In the genomic region with DNA sequence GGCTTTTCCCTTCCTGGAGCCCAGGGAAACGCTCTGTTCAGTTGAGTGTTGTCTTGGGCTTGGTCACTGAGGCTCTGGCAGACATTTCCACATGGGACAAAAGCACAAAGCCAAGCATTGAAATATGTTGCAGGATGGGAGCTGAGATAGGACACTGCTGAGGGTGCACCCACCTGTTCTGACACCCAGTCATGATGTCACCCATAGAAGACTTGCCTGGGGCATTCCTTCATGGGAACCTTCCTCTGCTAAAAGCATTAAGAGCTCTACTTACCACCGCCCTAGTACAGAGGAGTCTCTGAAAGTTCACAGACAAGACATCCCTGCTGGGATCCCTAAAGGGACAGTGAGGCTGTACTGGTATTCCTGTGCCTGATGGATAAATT, we compare ENCODE assay signal across 8 mouse cellular contexts. TPM values are rescaled to one million over a fixed set of nuclear protein-coding genes. Genes with fewer than 3 reads are reported as not detected.
A peak's percentile ranks its signal among the peaks of the same experiment; 100 is the strongest.
DNase-seq lines count a peak whose midpoint lies in the region; ATAC-seq and TF ChIP-seq lines count a peak whose summit lies in the region.

No protein-coding gene starts in this region.

- intact Hi-C loops in heart, adult 2 months (cut with DNase I), result no loop called here
- intact Hi-C loops in heart, postnatal 10 days (cut with DNase I), result no loop called here

- TF ChIP-seq EP300 in heart, adult 2 months (IDR thresholded peaks at IDR 0.05; ENCODE audit: insufficient read depth, low read depth, low read length), result no peak
- TF ChIP-seq EP300 in ES-Bruce4 (IDR thresholded peaks at IDR 0.05; ENCODE audit: insufficient read depth, low read depth, low read length), result no peak

- H3K27ac ChIP-seq in heart, adult 2 months, result no peak overlapping the region
- H3K27ac ChIP-seq in ES-Bruce4 (ENCODE audit: insufficient read depth, low read length), result no peak overlapping the region
- H3K27ac ChIP-seq in forebrain, embryonic 16.5 days (ENCODE audit: low read length), result no peak overlapping the region
- H3K27ac ChIP-seq in liver, embryonic 16.5 days (ENCODE audit: low read length), result peak overlapping the region; percentile 90; the same call in 1 of the 2 replicates

- no peak for TF ChIP-seq POLR2A in heart, adult 2 months (IDR thresholded peaks at IDR 0.05; ENCODE audit: insufficient read depth, low read depth, low read length)
- TF ChIP-seq POLR2A in ES-Bruce4 (IDR thresholded peaks at IDR 0.05; ENCODE audit: insufficient read depth, low read length), result no peak

- TF ChIP-seq CTCF in heart, adult 2 months (IDR thresholded peaks at IDR 0.05), result no peak
- TF ChIP-seq CTCF in ES-Bruce4 (IDR thresholded peaks at IDR 0.05; ENCODE audit: low read depth, low read length), result no peak

- H3K27me3 ChIP-seq in heart, adult 2 months (ENCODE audit: control insufficient read depth, insufficient read depth, low read length), result no peaks in the 10 kb centered on the region
- no peaks in the 10 kb centered on the region for H3K27me3 ChIP-seq in ES-Bruce4 (ENCODE audit: control insufficient read depth, insufficient read depth, low read length, poor library complexity, severe bottlenecking)
- no peaks in the 10 kb centered on the region for H3K27me3 ChIP-seq in forebrain, embryonic 16.5 days (replicated peaks; ENCODE audit: control insufficient read depth, insufficient read depth, low read length)
- H3K27me3 ChIP-seq in liver, embryonic 16.5 days (ENCODE audit: control insufficient read depth, insufficient read depth, low read depth, low read length), result no peaks in the 10 kb centered on the region

- H3K4me1 ChIP-seq in heart, adult 2 months (ENCODE audit: control insufficient read depth, insufficient read depth, low read length), result peaks cover 10% of the 10 kb centered on the region
- H3K4me1 ChIP-seq in ES-Bruce4 (ENCODE audit: control insufficient read depth, insufficient read depth, low read length), result no peaks in the 10 kb centered on the region
- H3K4me1 ChIP-seq in forebrain, embryonic 16.5 days (replicated peaks; ENCODE audit: control insufficient read depth, insufficient read depth, low read length), result peaks cover 35% of the 10 kb centered on the region
- peaks cover 23% of the 10 kb centered on the region for H3K4me1 ChIP-seq in liver, embryonic 16.5 days (ENCODE audit: control insufficient read depth, low read depth, low read length)

- H3K9me3 ChIP-seq in ES-Bruce4 (replicated peaks; ENCODE audit: control insufficient read depth, insufficient read depth, low read length, poor library complexity, severe bottlenecking), result no peaks in the 10 kb centered on the region
- H3K9me3 ChIP-seq in forebrain, embryonic 16.5 days (ENCODE audit: control insufficient read depth, low read length), result no peaks in the 10 kb centered on the region
- no peaks in the 10 kb centered on the region for H3K9me3 ChIP-seq in liver, embryonic 16.5 days (replicated peaks; ENCODE audit: control insufficient read depth, low read length)

- H3K79me2 ChIP-seq in heart, adult 2 months (replicated peaks; ENCODE audit: control insufficient read depth, insufficient read depth, low read length), result peaks cover 13% of the 10 kb centered on the region

- H3K9ac ChIP-seq in heart, adult 2 months (ENCODE audit: low read depth, low read length), result peak overlapping the region; percentile 19; the same call in 1 of the 2 replicates
- H3K9ac ChIP-seq in ES-Bruce4 (ENCODE audit: low read depth, poor library complexity, severe bottlenecking), result peak overlapping the region; percentile 83; the same call in 1 of the 2 replicates
- peak overlapping the region; percentile 99 for H3K9ac ChIP-seq in forebrain, embryonic 16.5 days (replicated peaks; ENCODE audit: low read depth, low read length)
- peak overlapping the region; percentile 98 for H3K9ac ChIP-seq in liver, embryonic 16.5 days (ENCODE audit: low read depth, low read length)

- peak overlapping the region; percentile 76 for H3K4me3 ChIP-seq in heart, adult 2 months
- H3K4me3 ChIP-seq in ES-Bruce4 (ENCODE audit: low read depth, low read length), result peak overlapping the region; percentile 79; the same call in 1 of the 2 replicates
- H3K4me3 ChIP-seq in forebrain, embryonic 16.5 days (replicated peaks; ENCODE audit: low read length), result peak overlapping the region; percentile 87
- H3K4me3 ChIP-seq in liver, embryonic 16.5 days (ENCODE audit: low read depth, low read length), result peak overlapping the region; percentile 99

- no peak for DNase-seq in heart, adult 2 months
- DNase-seq in heart, postnatal 10 days, result no peak
- no peak for DNase-seq in right cerebral cortex, adult 18-20 months
- no peak for DNase-seq in urinary bladder, adult 18-20 months (ENCODE audit: low spot score in 2 of 2)
- no peak for DNase-seq in thymus, postnatal 0 days (ENCODE audit: low spot score)

- no peak for ATAC-seq in forebrain, embryonic 16.5 days
- no peak for ATAC-seq in liver, embryonic 16.5 days (ENCODE audit: low read depth)

- H3K36me3 ChIP-seq in heart, adult 2 months (ENCODE audit: control insufficient read depth, insufficient read depth, low read length), result peaks cover 3% of the 10 kb centered on the region; the same call in 1 of the 2 replicates
- H3K36me3 ChIP-seq in ES-Bruce4 (ENCODE audit: control insufficient read depth, insufficient read depth, low read length, poor library complexity, severe bottlenecking), result no peaks in the 10 kb centered on the region
- no peaks in the 10 kb centered on the region for H3K36me3 ChIP-seq in forebrain, embryonic 16.5 days (ENCODE audit: control insufficient read depth, insufficient read depth)
- H3K36me3 ChIP-seq in liver, embryonic 16.5 days (ENCODE audit: control insufficient read depth, insufficient read depth), result no peaks in the 10 kb centered on the region

- H3K4me2 ChIP-seq in forebrain, embryonic 16.5 days (ENCODE audit: low read length), result peak overlapping the region; percentile 87
- H3K4me2 ChIP-seq in liver, embryonic 16.5 days (ENCODE audit: low read depth, low read length), result peak overlapping the region; percentile 86

- 31% methylated on average over 2 of the region's 2 CpGs for WGBS in heart, adult 2 months
- 41% methylated on average over 2 of the region's 2 CpGs for WGBS in forebrain, embryonic 16.5 days
- 62% methylated on average over 2 of the region's 2 CpGs for WGBS in liver, embryonic 16.5 days (ENCODE audit: insufficient replicate concordance)

RNA-seq across cellular contexts. Expression of a gene that starts 1.1 kb away (rescaled TPM):
- total RNA-seq in heart, adult 2 months (2021), result under 1 TPM; 0.20 to 0.31 TPM
- 0.68 and 1.1 TPM in 2 replicates for polyA plus RNA-seq in heart, adult 2 months (2012; rRNA removed)
- under 1 TPM; 0.17 to 0.19 TPM for total RNA-seq in heart, postnatal 10 days (2021)
- polyA plus RNA-seq in ES-Bruce4 (2011; ENCODE audit: insufficient read depth, insufficient read length, low read depth, missing spikeins), result 0.26 TPM in 1 of 2 replicates, not detected in the other
- 0.63 and 1.1 TPM in 2 replicates for polyA plus RNA-seq in forebrain, embryonic 16.5 days (2015; fragmentation: Nextera tagmentation; extraction: Ambion mirVana)
- polyA plus RNA-seq in liver, embryonic 16.5 days (2015; fragmentation: Nextera tagmentation; extraction: Ambion mirVana), result 0.09 TPM in 1 of 2 replicates, not detected in the other
- polyA plus RNA-seq in thymus, postnatal 0 days (2015; fragmentation: Nextera tagmentation; extraction: Ambion mirVana), result 0.20 TPM in 1 of 2 replicates, not detected in the other

RNA-seq across cellular contexts. Expression of a gene that starts 3.7 kb away (rescaled TPM):
- under 1 TPM; 0.16 TPM for total RNA-seq in heart, adult 2 months (2021)
- polyA plus RNA-seq in heart, adult 2 months (2012; rRNA removed), result 0.27 and 0.29 TPM in 2 replicates
- under 1 TPM in 1 of 2 experiments, not detected in 1; 0.07 TPM for total RNA-seq in heart, postnatal 10 days (2021)
- not detected in 2 replicates for polyA plus RNA-seq in ES-Bruce4 (2011; ENCODE audit: insufficient read depth, insufficient read length, low read depth, missing spikeins)
- not detected in 2 replicates for polyA plus RNA-seq in forebrain, embryonic 16.5 days (2015; fragmentation: Nextera tagmentation; extraction: Ambion mirVana)
- not detected in 2 replicates for polyA plus RNA-seq in liver, embryonic 16.5 days (2015; fragmentation: Nextera tagmentation; extraction: Ambion mirVana)
- 0.05 TPM in 1 of 2 replicates, not detected in the other for polyA plus RNA-seq in thymus, postnatal 0 days (2015; fragmentation: Nextera tagmentation; extraction: Ambion mirVana)

RNA-seq across cellular contexts. Expression of a gene that starts 8.0 kb away (rescaled TPM):
- 10 to 100 TPM; 46.5 to 55.7 TPM for total RNA-seq in heart, adult 2 months (2021)
- polyA plus RNA-seq in heart, adult 2 months (2012; rRNA removed), result 64.3 and 77.9 TPM in 2 replicates
- total RNA-seq in heart, postnatal 10 days (2021), result 10 to 100 TPM; 50.8 to 52.7 TPM
- polyA plus RNA-seq in ES-Bruce4 (2011; ENCODE audit: insufficient read depth, insufficient read length, low read depth, missing spikeins), result 36.4 and 40.6 TPM in 2 replicates
- 108 and 110 TPM in 2 replicates for polyA plus RNA-seq in forebrain, embryonic 16.5 days (2015; fragmentation: Nextera tagmentation; extraction: Ambion mirVana)
- 19.8 and 21.3 TPM in 2 replicates for polyA plus RNA-seq in liver, embryonic 16.5 days (2015; fragmentation: Nextera tagmentation; extraction: Ambion mirVana)
- 42.5 and 43.7 TPM in 2 replicates for polyA plus RNA-seq in thymus, postnatal 0 days (2015; fragmentation: Nextera tagmentation; extraction: Ambion mirVana)

RNA-seq across cellular contexts. Expression of a gene that starts 8.1 kb away (rescaled TPM):
- total RNA-seq in heart, adult 2 months (2021), result not detected
- 0.33 and 0.44 TPM in 2 replicates for polyA plus RNA-seq in heart, adult 2 months (2012; rRNA removed)
- total RNA-seq in heart, postnatal 10 days (2021), result not detected
- not detected in 2 replicates for polyA plus RNA-seq in ES-Bruce4 (2011; ENCODE audit: insufficient read depth, insufficient read length, low read depth, missing spikeins)
- 0.17 TPM in 1 of 2 replicates, not detected in the other for polyA plus RNA-seq in forebrain, embryonic 16.5 days (2015; fragmentation: Nextera tagmentation; extraction: Ambion mirVana)
- not detected in 2 replicates for polyA plus RNA-seq in liver, embryonic 16.5 days (2015; fragmentation: Nextera tagmentation; extraction: Ambion mirVana)
- not detected in 2 replicates for polyA plus RNA-seq in thymus, postnatal 0 days (2015; fragmentation: Nextera tagmentation; extraction: Ambion mirVana)

RNA-seq across cellular contexts. Expression of a gene that starts 20.8 kb away (rescaled TPM):
- total RNA-seq in heart, adult 2 months (2021), result 1 to 10 TPM; 8.0 to 8.3 TPM
- 11.4 and 12.6 TPM in 2 replicates for polyA plus RNA-seq in heart, adult 2 months (2012; rRNA removed)
- 10 to 100 TPM; 16.3 to 16.5 TPM for total RNA-seq in heart, postnatal 10 days (2021)
- 20.6 and 22.2 TPM in 2 replicates for polyA plus RNA-seq in ES-Bruce4 (2011; ENCODE audit: insufficient read depth, insufficient read length, low read depth, missing spikeins)
- polyA plus RNA-seq in forebrain, embryonic 16.5 days (2015; fragmentation: Nextera tagmentation; extraction: Ambion mirVana), result 57.2 and 60.8 TPM in 2 replicates
- 9.1 and 9.4 TPM in 2 replicates for polyA plus RNA-seq in liver, embryonic 16.5 days (2015; fragmentation: Nextera tagmentation; extraction: Ambion mirVana)
- polyA plus RNA-seq in thymus, postnatal 0 days (2015; fragmentation: Nextera tagmentation; extraction: Ambion mirVana), result 32.7 and 38.8 TPM in 2 replicates

Comparison
In these comparisons a context has a peak if more than half of its experiments do, and no peak if none do; other contexts are left out.
1. H3K9ac ChIP-seq: peak in every context shown above with its lines; median percentile 99 in forebrain, embryonic 16.5 days; 98 in liver, embryonic 16.5 days; 83 in ES-Bruce4; 19 in heart, adult 2 months.